Mouse (Mus musculus) ovary, postnatal 14 days (tissue): ENCODE measurements around the gene Rnf213.

Experiments
- DNase-seq: peaks from one replicate; pipeline ENCODE4 v3.0.0; 2022; ENCODE audit warnings: low spot score

Gene Rnf213

GRCm38 (mm10) chr11:119390271-119391231 is 2.3 kb upstream of the Rnf213 start:
- peak; percentile 56 for DNase-seq

DNA sequence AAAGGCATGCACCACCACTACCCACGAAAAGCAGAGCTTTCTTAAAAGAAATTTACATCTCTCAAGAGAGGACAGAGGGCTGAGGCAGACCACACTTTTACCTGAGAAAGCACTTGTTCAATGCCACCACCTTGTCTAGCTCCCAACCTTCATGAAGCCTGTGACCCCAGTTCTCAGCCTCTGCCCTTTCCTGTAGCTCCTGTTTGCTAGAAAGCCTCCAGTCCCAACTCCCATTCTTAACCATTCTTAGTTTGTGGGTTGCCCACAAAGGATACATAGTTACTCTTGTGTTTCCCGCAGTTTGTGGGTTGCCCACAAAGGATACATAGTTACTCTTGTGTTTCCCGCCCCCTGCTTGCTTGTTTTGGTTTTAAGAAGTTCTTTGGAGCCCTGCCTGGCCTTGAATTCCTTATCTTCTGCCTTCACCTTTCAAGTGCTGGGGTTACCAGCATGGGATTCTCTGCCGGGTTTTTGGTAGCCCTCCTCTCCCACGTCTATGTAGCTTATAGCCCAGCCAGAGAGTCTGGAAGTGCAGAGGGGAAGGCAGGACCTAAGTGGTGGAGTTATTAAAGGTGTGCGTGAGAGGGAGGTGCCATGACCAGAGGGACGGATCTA is 1.4 kb upstream of the Rnf213 start:
- no peak for DNase-seq

DNA sequence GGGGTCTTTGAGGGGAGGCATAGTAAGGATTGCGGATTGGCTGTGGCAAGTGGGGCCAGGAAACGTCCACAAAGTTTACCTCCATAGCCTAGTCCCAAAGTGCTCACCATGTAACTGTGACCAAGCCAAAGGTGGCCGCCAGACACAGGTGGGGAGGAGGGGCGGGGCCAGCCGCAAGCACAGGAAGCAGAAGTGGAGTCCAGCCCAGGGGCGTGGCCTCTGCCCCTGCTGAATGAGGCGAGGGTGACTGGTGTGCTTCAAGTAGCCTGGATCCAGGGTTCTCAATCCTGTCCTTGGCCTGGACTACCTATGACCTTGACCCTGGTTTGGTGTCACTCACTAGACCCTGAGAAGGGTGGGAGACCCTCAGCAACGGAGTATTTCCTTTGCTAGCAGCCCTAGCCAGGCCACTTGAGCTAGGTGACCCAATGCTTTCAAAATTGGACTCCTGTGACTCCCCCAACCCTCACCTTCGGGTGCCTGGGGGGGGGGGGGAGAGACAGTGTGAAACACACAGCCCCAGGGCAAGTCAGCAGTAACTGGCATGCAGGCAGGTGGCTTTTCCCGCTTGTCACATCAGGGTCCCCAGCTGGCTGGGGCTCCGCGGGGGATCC is 792 bp upstream of the Rnf213 start:
- peak; percentile 45 for DNase-seq

DNA sequence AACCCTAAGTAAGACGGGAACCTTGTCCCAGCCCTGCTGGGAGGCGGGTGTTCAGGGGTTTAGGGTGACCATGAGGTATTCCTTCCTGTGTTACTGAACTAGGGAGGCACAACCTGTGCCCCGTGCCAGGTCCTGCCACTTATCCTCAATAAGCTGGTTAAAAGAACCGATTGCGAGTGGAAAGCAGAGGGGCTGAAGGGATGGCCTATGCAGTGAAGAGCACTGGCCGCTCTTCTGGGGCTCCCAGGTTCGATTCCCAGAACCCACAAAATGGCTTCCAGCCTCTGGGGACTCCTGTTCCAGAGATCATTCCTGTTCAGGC is 544 bp downstream of the Rnf213 start:
- no peak for DNase-seq

- DNase-seq, result no peak
Observed at GRCm38 (mm10) chr11:119394210-119394609, 1.3 kb downstream of the Rnf213 start.

- no peak for DNase-seq
Observed at GRCm38 (mm10) chr11:119395394-119395793, 2.5 kb downstream of the Rnf213 start.

DNA sequence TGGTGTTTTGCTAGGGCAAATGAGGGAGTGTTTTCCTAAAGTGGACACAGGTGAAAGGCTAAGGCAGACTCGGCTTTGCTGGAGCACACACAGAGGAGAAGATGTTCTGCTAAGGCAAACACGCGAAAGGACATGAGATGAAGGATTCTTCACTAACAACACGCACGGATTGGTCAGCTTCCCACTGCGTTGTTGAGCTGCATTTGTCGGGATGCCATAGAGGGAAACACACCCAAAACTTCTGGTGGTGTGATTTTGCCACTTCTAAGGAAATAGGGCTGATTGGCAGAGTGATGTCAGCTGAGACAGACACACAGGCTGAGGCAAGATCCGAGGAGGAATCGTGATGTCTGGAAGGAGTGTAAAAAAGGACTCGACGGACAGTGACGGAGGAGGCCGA is 3.0 kb downstream of the Rnf213 start:
- no peak for DNase-seq

- no peak for DNase-seq
Observed at GRCm38 (mm10) chr11:119396461-119396860, 3.6 kb downstream of the Rnf213 start.

GRCm38 (mm10) chr11:119402501-119403160 is 9.7 kb downstream of the Rnf213 start:
- no peak for DNase-seq

- no peak for DNase-seq
Observed at GRCm38 (mm10) chr11:119404627-119405026, 11.7 kb downstream of the Rnf213 start.

DNA sequence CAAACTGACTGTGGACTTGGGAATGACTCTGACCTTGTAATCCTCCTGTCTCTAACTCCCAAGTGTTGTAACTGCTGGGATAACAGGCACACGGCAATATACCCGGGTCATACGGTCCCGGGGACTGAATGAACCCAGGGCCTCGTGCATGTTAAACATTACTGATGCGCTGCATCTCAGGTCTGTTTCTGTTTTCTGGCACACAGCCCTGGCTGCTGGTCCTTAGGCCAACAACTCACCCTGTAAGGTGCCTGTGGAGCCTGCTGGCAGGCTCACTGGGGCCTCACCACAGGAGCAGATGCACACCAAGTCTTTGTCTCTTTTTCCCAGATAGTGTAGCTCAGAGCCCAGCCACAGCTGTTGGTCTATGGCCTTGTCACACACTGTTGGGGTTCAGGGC is 14.5 kb downstream of the Rnf213 start:
- no peak for DNase-seq

GRCm38 (mm10) chr11:119407977-119408376 is 15.1 kb downstream of the Rnf213 start:
- no peak for DNase-seq

GRCm38 (mm10) chr11:119419327-119420118 is 26.6 kb downstream of the Rnf213 start:
- no peak for DNase-seq

DNA sequence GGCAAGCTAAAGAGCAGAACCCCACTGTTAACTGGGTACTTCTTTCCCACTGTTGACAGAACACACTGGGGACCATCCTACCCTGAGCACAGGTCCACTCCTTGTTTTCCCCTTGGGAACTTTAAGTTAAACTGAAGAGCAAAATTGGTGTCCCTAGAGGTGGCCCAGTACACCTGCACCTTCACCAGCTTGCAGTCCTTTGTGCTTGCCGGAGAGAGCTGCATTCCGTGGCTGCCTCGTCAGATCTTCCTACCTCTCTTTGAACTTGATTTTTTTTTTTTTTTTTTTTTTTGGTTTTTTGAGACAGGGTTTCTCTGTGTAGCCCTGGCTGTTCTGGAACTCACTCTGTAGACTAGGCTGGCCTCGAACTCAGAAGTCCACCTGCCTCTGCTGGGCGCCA is 27.5 kb downstream of the Rnf213 start:
- no peak for DNase-seq

GRCm38 (mm10) chr11:119427431-119427830 is 34.5 kb downstream of the Rnf213 start:
- no peak for DNase-seq

GRCm38 (mm10) chr11:119427986-119428385 is 35.1 kb downstream of the Rnf213 start:
- DNase-seq, result no peak

DNA sequence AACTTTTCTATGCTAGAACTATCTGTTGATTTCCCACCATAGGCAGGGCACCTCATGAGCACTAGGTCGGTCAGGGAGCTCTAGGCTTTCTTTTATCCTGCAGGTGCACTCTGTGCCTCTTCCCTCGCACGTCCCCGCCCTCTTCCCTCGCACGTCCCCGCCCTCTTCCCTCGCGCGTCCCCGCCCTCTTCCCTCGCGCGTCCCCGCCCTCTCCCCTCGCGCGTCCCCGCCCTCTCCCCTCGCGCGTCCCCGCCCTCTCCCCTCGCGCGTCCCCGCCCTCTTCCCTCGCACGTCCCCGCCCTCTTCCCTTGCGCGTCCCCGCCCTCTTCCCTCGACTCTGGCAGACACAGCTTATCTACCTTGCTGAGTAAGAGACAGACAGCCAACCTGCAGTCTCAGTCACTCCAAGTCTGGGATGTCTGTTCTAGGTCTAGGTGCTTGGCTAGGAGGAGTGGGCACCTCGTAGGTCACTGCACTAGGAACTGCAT is 35.8 kb downstream of the Rnf213 start:
- peak; percentile 6 for DNase-seq

- no peak for DNase-seq
Observed at GRCm38 (mm10) chr11:119431516-119431915, 38.6 kb downstream of the Rnf213 start.

GRCm38 (mm10) chr11:119432706-119433105 is 39.8 kb downstream of the Rnf213 start:
- no peak for DNase-seq

DNA sequence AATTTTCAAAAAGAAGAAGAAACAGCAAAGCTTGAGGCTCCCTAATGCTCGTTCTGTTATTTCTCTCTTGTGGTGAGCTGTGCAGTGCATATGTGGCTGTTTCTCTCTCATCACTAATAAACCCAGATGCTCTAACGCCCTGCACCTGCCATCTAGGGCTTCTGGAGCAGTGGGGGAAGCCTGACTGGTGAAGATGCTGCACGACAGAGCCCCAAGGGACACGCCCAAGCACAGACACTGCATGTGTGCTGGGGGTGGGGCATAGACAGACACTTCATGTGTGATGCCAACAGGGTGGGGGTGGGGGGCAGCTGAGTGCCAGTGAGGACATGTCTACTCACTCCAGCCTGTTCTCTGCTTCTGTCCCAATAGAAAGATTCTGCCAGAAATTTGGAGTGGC is 41.4 kb downstream of the Rnf213 start:
- DNase-seq, result no peak
